Mouse (Mus musculus) NIH3T3 (cell line): Measurements from ENCODE around the gene Pam16.
A peak's percentile ranks its signal among the peaks of the same experiment; 100 is the strongest.

Experiments
- DNase-seq: peaks from one replicate; pipeline ENCODE4 v3.0.0-alpha.2; 2012; ENCODE audit warnings: low read depth

Pam16 gene

GRCm38 (mm10) chr16:4611193-4611592 lies 13.6 kb downstream of the Pam16 start:
- DNase-seq: no peak

- no peak for DNase-seq
These were observed 16.2 kb downstream of the Pam16 start for GRCm38 (mm10) chr16:4608532-4609059.

GRCm38 (mm10) chr16:4607818-4608531 lies 16.8 kb downstream of the Pam16 start:
- peak; percentile 92 for DNase-seq

DNA sequence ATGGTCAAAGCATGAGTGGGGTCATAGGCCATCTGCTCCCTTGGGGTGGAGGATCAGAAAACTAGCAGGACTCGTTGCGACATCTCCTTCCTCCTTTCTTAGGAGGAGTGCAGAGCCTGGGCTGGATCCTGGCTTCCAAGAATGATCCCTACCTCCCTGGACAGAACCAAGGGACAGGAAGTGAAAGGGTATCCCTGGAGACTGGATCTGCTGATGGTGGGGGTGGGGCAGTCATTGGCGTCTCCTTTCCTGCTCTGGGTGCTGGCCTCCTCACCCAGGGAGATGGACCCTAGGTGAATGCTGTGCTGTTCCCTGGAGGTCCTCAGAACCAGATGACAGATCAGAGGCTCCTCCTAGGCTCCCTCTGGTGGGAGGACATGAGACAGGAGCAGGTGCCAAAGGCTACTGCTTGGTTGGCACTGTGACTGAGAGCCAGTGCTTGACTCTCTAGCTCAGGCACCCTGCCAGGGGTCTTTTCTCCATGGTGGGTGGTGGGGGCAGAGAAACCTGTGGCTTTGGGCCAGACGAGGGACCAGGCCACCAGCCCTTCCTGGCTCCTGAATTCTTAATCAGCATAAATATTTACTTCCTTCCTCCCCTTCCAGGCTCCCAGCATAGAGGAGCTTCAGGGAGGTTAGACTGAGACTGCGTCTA lies 18.2 kb downstream of the Pam16 start:
- DNase-seq: peak; percentile 54

DNA sequence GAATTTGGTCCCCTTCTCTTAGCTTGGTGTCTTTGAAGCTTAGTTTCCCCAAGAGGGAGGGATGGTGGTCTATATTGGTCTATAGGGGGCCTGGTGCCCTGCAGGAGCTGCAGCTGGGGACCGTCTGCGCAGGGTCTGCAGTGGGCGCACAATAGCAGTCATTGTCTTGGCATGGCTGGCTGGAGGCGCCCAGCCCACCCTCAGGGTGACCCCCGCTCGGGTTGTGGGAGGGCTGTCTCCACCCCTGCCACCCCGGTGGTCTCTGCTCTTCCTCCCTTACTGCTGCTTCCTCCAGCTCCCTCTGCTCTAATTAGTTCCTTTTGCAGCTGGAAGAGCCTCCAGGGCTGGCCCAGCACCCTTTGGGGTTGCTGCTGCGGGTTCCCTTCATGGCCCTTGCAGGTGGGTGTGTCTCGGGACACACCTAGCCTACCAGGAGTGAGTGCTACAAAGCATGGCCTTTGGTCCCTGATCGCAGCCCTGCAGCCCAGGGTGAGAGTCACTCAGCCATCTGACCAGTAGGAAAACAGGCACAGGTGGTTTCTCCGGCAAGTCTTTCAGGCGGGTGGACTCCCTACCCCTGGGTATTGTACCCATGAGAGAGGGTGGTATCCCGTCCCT lies 19.2 kb downstream of the Pam16 start:
- DNase-seq: no peak

DNA sequence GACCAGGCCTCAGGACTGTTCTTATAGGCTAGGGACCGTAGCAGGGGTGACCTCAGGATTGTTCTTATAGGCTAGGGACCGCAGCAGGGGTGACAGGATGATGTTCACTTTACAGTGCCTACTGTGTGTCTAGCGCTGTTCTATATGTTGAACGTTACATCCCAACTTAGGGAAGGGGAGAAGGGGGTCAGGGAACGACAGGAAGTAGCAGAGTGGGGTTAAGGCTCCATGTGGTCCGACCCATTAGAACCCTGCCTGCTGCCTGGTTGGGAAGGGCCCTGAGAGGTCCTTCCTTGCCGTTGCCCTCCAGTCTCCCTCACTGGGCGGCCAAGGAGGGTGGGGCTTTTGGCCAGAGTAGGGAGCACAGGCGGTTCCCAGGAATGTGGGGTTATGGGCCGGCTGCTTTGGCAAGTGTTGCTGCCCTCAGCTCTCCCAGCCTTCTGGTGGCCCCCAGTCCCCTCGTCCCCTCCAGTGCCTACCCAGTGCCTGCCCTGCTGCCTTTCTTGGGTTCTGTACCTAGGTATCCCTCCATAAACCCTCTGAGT lies 20.4 kb downstream of the Pam16 start:
- no peak for DNase-seq

DNA sequence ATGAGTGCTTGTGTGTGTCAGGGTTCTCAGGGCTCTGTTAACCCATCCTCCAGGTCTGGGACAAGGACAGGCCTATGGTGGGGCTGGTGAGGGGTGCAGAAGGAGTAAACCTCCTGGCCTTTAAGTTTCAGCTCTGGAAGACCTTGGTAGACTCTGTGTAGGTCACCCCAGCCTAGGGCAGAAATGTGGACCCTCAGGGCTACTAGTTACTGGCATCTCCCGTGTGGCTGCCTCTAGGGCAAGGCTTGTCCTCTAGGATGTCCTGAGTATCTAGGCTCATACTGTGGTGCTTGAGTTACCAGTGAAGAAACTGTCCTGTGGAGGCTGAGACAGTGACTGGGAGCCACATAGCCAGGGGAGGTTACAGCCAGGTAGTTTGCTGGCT lies 21.3 kb downstream of the Pam16 start:
- no peak for DNase-seq

- DNase-seq: no peak
These were observed 21.9 kb downstream of the Pam16 start for GRCm38 (mm10) chr16:4602766-4603452.

DNA sequence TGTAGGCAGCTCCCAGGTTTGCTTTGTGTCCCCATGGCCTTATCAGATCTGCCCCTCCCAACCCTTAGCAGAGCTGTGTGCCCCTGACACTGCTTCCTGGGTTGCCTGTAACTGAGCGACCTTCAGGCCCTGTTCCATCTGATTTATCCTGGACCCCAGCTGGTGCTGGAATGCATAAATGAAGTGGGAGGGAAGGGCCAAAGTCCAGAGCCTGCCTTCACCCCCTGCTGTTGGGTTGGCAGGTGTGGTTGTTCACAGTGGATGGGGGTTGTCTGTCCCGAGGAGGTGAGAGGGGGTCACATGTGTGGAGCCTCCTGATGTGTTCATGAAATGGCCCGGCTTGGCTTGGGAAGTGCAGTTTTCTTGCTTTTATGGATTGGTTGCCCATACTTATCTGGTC lies 22.6 kb downstream of the Pam16 start:
- DNase-seq: no peak

- peak; percentile 50 for DNase-seq
These were observed 24.0 kb downstream of the Pam16 start for GRCm38 (mm10) chr16:4600701-4601310.

DNA sequence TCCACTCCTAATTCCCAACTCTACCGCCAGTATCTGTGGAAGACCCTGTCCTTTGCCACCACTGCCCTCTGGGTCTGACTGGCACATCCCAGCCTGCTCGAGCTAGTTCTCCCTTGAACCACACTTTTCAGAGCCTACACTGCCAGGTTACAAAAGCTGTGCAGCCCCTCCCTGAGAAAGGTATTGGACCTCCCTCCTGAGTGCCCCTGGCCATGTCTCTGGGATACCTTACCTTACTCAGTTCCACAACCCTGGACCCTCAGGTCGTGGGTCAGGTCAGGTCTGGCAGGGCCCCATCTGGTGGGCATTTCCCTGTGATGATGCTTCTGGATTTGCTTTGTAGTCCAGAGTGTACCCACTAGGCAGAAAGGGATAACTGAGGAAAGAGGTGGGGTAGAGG lies 25.2 kb downstream of the Pam16 start:
- DNase-seq: no peak

GRCm38 (mm10) chr16:4598891-4599543 lies 25.8 kb downstream of the Pam16 start:
- DNase-seq: no peak

- DNase-seq: no peak
These were observed 26.7 kb downstream of the Pam16 start for GRCm38 (mm10) chr16:4598041-4598440.

- peak; percentile 70 for DNase-seq
These were observed 27.5 kb downstream of the Pam16 start for GRCm38 (mm10) chr16:4597296-4597695.

DNA sequence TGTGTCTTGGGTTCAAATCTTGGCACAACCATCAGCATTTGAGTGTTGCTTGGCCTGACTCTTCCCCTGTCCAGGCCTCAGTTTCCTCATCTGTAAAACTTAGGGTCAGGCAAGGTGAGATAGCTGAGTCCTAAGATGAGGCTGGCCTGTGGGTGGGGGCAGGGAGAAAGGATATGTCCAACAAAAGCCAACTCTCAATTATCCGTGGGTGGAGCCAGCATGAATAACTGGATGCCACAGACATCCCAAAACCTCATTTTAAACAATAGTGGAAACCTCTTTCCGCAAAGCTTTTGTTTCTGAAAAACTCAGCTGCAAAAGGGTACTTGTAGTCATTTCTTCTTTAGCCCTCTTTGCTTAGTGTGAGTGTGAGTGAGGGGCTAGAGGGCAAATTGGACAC lies 28.0 kb downstream of the Pam16 start:
- peak; percentile 52 for DNase-seq

GRCm38 (mm10) chr16:4596141-4596728 lies 28.6 kb downstream of the Pam16 start:
- peak; percentile 34 for DNase-seq

GRCm38 (mm10) chr16:4595527-4595963 lies 29.2 kb downstream of the Pam16 start:
- peak; percentile 76 for DNase-seq

DNA sequence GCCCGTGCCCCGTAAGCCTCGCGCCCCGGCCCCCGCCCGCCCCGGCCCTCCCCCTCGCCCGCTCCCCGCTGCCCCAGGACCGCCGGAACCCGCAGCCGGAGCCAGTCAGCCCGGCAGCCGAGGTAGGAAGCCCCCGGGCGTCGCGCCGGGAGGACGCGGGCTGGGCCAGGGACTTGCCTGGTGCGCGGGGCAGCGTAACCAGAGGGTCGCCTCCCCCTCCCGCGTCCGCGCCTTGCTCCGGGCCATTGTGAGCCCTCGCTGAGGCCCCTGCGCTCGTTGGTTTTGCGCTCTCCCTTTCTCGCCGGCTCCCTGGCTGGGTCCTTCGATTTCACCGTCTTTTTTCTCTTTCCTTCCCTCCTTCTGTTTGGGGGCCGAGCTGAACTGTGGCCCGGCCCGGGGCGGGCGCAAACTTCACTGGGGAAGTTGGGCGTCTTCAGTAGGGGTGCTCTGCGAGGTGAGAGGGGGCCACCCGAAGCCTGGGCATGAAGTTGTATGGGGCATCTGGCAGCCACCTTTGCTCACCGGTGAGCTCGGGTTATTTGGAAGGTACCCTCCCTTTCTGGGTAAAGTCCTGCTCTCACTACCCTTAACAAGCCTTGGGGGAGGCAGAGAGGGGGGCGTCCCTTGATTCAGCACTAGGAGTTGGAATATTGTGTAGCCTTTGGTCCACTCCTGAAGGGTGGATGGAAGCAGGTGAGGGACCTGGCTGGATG lies 29.8 kb downstream of the Pam16 start:
- DNase-seq: peak; percentile 49

DNA sequence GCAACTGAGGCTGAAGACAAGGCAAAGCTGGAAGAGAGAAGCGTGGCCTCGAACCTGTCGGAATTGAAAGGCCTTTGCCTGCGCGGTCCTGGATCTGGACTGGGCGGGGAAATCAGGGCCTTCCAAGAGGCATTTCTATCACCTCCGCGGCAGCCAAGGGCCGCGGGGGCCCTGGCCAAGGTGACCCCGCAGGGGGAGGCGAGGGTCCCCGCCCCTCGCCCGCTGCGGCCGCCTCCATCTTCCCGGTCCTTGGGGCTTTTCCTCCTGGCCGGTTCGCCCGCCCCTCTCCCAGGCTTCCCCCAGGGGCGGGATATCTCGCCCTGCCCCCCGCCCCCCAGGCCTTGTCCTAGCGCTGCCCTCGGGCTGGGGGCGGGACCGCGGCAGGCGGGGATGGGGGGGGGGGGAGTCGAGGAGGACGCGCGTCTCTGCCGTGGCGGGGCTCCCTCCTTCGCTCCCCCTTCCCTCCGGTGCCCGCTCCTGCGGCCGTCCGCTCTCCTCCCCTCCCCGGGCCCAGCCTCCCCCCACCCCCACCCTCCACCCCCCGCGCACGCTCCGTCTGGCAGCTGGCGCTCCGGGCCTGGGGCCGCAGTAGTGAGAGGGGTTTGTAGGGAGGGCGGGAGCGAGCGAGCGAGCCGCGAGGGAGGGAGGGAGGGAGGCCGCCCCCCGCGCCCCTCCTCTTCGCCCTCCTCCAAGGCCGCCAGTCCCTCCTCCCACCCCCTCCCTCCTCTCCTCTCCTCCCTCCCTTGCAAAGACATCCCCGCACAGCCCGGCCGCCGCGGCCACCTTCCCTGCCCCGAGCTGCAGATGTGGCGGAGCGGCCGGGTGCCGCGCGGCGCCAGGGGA lies 30.6 kb downstream of the Pam16 start, which contains the start of gene Glis2:
TSS of gene Glis2 (plus strand) at position 743 of the 843 bp plus-strand sequence.
- peak; percentile 91 for DNase-seq
